Mouse (Mus musculus) adrenal gland, postnatal 14 days (tissue): ENCODE results near the gene Ywhab. TPM values are rescaled to one million over a fixed set of nuclear protein-coding genes. Genes with fewer than 3 reads are reported as not detected.

ENCODE experiments used
- DNase-seq: peaks from one replicate; pipeline ENCODE4 v3.0.0; 2021; ENCODE audit warnings: mixed read lengths
- total RNA-seq: library from RNA; stranded (reverse); gene quantifications from 2 replicates; pipeline ENCODE4 v1.2.3, GENCODE M21; 2021

The Ywhab gene
- total RNA-seq, 1 experiment from 2014 or later, result 244 TPM

DNA sequence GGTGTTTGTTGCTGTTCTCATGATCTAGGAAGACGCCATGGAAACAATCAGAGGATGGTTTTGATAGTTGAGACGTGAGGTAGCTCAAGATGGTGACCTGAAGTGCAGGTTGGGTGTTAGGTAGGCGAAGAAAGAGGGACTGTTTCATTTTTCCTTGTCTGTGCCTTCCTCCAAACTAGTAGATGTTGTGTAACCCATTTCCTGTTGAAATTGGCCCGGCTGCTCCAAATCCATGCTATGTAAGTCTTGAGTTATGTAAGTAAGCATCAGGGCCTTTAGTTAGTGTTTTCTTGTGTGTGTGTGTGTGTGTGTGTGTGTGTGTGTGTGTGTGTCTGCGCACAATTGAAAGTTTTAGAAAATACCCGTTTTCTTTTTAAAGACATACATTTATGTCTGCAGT, 14.5 kb downstream of the Ywhab start:
- no peak for DNase-seq

DNA sequence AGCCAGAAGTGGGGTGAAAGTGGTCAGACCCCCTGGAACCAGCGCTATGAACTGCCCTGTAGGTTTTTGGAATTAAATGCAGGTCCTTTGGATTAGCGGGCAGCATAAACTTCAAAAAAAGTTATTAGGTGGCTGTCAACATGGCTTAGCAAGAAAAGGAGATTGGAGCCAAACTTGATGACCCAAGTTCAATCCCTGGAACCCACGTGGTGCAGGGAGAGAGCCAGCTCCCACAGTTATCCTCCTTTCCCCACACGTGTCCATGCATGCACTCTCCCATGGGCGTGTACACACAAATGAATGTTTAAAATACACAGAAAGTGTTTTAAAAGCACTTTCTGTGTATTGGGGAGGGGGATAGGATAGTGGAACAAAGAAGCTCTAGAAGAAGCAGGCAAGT, 15.7 kb downstream of the Ywhab start:
- DNase-seq, result no peak

DNA sequence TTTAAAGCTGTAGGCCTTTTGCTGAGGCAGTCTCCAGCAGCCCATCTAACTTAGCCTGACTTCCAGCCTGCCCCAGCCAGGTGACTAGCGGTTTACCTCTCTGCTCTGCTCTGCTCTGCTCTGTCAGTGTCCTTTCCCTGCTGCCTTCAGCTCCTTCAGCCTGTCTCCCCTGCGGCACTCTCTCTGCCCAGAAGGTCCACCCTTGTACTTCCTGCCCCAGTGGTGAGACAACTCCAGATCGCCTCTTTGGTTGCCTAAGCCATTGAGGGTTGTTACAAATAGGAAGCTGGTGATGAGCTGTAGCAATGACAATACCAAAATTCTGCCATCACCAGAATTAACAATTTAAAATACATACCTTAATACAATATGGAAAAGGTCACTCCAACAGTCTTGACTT, 16.2 kb downstream of the Ywhab start:
- DNase-seq, result no peak

DNA sequence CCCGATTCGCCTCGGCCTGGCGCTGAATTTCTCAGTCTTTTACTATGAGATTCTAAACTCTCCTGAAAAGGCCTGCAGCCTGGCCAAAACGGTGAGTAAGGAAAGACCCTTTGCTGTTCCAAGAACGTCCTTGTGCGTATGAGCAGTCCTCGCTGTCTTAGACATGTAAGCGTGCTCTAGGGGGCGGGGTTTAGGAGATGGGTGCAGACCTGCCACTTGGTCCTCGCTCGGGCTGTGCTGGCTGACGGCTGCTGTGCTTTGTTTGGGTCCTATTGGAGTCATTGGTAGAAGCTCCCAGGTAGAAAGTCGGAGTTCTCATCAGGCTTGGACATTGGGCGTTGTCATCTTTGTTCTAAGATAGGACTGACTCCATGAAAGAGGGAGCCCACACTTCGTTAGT, 20.5 kb downstream of the Ywhab start:
- no peak for DNase-seq

DNA sequence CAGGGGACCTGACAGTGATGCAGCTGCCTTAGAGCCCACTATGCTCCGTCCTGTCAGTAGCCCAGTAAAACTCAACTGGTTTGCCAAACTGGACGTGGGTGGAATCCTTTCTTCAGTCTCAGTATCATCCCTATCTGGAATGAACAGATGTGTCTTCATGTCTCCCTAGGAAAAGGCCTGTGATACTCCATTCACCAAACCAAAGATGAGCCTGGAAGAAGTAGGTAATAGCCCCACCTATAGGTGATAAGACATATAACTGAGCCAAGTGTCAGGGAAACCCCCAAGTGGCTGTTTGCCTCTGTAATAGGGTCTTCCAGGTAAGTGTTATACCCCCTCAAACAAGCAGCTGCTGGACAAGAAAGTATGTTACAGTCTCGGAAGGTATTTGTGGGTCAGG, 24.1 kb downstream of the Ywhab start:
- DNase-seq, result no peak

DNA sequence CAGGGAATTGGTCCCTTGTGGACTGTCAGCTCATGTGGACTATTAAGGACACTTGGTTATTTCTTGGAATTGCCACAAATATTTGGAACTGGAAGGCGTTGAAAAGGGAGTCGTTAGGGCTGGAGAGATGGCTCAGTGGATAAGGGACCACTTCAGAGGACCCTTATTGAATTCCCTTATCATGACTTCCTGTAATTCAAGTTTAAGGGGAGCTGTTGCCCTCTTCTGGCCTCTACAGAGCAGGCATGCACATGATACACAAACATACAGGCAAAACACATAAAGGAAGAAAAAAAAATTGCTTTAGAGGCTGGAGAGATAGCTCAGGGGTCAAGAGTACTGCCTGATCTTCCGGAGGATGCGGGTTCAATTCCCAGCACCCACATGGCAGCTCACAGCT, 25.2 kb downstream of the Ywhab start:
- DNase-seq, result no peak

- no peak for DNase-seq
Observed at GRCm38 (mm10) chr2:164022104-164022503, 27.3 kb downstream of the Ywhab start.

- no peak for DNase-seq
Observed at GRCm38 (mm10) chr2:164025150-164025549, 30.4 kb downstream of the Ywhab start, which contains the start of gene Pabpc1l. Pabpc1l (plus strand) TSS chr2:164025450.

- DNase-seq, result no peak
Observed at GRCm38 (mm10) chr2:164031147-164031546, 36.4 kb downstream of the Ywhab start.

- DNase-seq, result no peak
Observed at GRCm38 (mm10) chr2:164032973-164033372, 38.2 kb downstream of the Ywhab start.

GRCm38 (mm10) chr2:164036520-164037019, 41.8 kb downstream of the Ywhab start:
- no peak for DNase-seq

DNA sequence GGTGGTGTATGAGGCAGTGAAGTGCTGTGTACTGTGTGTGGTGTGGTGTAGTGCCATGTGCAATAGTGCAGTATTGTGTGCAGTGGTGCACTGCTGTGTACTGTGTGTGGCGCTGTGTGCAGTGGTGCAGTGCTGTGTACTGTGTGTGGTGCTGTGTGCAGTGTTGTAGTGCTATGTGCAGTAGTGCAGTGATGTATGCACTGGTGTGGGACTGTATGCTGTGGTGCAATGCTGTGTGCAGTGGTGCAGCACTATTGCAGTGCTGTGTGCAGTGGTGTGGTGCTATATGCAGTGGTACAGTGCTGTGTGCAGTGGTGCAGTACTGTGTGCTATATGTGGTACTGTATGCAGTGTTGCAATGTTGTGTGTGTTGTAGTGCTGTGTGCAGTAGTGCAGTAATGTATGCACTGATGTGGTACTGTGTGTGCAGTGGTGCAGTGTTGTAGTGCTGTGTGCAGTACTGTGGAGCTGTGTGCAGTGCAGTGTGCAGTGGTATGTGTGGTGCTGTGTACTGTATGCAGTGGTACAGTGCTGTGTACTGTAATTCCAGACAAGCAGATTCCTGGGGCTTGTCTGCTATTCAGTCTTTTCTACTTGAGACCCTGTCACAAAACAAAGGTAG, 43.8 kb downstream of the Ywhab start:
- DNase-seq, result no peak

DNA sequence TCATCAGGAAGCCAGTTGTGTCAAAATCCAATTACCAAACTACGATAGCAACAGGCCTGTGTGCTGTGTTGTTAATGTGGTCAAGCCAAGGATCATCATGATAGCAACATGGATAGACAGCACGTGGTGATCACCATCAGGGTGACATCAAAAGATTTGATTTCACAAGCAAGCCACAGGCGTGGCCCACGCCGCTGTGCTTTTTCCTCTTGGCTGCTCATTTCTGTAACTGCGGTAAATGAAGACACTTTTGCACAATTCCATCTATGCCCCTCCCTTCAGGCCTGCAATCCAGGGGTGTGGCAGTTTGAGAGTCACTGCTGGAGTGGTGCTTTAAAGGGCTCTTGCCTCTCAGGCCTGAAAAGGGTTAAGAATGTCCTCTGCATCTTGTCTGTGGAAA, 46.2 kb downstream of the Ywhab start:
- peak; percentile 27 for DNase-seq

- no peak for DNase-seq
Observed at GRCm38 (mm10) chr2:164041523-164041922, 46.8 kb downstream of the Ywhab start.

DNA sequence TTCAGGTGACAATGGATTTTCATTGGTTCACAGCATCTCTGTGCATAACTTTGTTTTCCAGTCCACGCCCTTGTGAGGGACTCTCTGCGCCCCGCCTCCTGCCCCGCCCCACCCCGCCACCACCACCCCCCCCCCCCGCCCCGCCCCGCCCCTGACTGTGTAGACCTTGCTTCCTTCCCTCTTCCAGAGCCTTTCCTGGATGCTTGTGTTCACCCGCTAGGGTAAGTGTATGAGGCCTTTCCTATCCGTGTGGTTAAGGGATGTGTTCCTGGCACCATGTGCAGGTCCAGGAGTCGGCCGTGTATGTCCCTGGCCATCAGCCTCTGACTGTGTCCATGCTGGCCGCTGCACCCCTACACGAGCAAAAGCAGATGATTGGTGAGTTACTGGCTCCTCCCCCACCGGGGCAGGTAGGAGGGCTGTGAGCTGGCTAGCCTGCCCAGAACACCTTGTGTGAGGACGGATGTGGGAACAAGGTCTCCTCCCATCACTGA, 52.5 kb downstream of the Ywhab start:
- peak; percentile 56 for DNase-seq

GRCm38 (mm10) chr2:164053767-164054166, 59.0 kb downstream of the Ywhab start:
- peak; percentile 85 for DNase-seq

DNA sequence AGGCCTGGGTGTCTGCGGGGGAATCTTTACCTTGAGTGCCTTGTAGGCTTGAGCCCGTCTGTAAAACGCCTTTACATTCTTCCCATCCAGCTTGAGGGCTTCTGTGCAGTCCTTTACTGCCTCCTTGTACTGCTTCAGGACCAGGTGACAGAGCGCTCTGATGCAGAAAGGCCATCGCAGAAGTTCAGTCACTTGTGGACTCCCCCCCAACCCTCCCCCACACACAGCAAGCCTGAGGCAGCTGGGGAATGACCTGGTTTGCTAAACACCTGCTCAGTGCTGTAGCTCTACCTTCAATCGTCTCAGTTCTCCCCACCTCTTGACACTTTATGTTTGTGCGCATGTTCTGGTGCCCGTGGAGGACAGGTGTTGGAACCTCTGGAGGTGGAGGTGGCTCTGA, 59.9 kb downstream of the Ywhab start:
- DNase-seq, result no peak

GRCm38 (mm10) chr2:164059634-164060235, 65.0 kb downstream of the Ywhab start:
- DNase-seq, result no peak

Other genes with a start within 250 kb of the Ywhab start
- gene Ada, start 244.7 kb upstream of the Ywhab start, total RNA-seq, result 3.1 and 3.9 TPM in 2 replicates
- 0.26 TPM in 1 of 2 replicates, not detected in the other for gene Ccn5, start 174.1 kb upstream of the Ywhab start, total RNA-seq
- not detected in 2 replicates for gene Kcnk15, start 141.3 kb upstream of the Ywhab start, total RNA-seq
- 72.1 and 92.7 TPM in 2 replicates for gene Rims4, start 76.3 kb upstream of the Ywhab start, total RNA-seq
- gene Pabpc1l, start 30.5 kb downstream of the Ywhab start, total RNA-seq, result 1.0 and 2.9 TPM in 2 replicates
- 28.6 and 36.1 TPM in 2 replicates for gene Stk4, start 75.4 kb downstream of the Ywhab start, total RNA-seq
- 28.9 and 32.2 TPM in 2 replicates for gene Tomm34, start 76.2 kb downstream of the Ywhab start, total RNA-seq
- not detected in 2 replicates for gene Kcns1, start 176.2 kb downstream of the Ywhab start, total RNA-seq
- not detected in 2 replicates for gene Wfdc5, start 187.8 kb downstream of the Ywhab start, total RNA-seq
- gene Wfdc12, start 195.6 kb downstream of the Ywhab start, total RNA-seq, result 1.1 TPM in 1 of 2 replicates, not detected in the other
- gene Wfdc15a, start 205.2 kb downstream of the Ywhab start, total RNA-seq, result not detected in 2 replicates
- gene Wfdc15b, start 226.7 kb downstream of the Ywhab start, total RNA-seq, result not detected in 2 replicates
- not detected in 2 replicates for gene Svs2, start 243.5 kb downstream of the Ywhab start, total RNA-seq